Mouse (Mus musculus) kidney, postnatal 4 days (tissue): Measurements from ENCODE around the gene Poldip3.

Experiments
- DNase-seq, 2 experiments: peaks; one replicate each; pipeline ENCODE4 v3.0.0; 2021; ENCODE audit warnings: mixed read lengths in 2 of 2

Poldip3 gene

DNA sequence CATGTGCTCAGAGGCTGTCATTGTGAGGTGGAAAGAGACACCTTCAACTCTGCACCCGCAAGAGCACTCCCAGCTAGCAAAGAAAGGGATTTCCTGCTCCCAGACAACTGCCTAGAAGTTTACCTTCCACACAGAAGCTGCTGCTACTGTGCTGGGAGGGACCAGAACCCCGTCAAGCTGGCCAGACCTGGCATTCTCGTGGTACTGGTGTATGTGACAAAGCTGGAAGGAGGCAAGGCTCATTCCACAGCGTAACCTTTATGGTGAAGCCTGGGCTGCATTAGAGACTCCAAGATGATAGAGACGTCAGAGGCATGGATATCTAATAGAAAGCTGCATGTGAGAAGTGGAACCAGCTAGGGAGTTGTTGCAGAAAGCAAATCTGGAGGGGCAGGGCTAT, 24.6 kb downstream of the Poldip3 start:
- no peak for DNase-seq

DNA sequence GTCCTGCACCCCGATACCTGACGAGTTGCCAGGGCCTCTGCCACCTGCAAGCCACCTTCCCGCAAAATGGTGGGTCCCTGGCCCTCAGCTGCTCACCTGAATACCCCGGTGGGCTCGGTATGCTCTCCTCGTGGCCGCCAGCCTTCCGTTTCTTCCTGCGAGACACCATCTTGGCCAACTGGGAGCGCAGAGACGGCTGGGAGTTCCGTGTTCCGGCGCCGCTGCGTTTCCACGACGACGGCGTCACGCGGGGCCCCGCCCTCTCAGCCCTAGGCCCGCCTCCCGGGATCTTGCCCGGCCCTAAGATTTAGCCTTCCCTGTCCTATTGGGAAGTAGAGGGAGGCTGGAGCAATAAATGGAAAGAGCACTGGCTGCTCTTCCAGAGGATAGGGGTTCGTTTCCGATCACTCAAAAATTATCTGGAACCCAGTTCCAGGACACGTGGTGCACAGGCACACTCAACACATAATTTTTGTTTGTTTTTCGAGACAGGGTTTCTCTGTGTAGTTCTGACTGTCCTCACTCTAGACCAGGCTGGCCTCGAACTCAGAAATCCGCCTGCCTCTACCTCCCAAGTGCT, 26.5 kb downstream of the Poldip3 start, which contains the start of gene Rrp7a:
TSS of gene Rrp7a (minus strand) at position 236 of the 580 bp plus-strand sequence.
- peak; percentile 95 to 96 for DNase-seq

DNA sequence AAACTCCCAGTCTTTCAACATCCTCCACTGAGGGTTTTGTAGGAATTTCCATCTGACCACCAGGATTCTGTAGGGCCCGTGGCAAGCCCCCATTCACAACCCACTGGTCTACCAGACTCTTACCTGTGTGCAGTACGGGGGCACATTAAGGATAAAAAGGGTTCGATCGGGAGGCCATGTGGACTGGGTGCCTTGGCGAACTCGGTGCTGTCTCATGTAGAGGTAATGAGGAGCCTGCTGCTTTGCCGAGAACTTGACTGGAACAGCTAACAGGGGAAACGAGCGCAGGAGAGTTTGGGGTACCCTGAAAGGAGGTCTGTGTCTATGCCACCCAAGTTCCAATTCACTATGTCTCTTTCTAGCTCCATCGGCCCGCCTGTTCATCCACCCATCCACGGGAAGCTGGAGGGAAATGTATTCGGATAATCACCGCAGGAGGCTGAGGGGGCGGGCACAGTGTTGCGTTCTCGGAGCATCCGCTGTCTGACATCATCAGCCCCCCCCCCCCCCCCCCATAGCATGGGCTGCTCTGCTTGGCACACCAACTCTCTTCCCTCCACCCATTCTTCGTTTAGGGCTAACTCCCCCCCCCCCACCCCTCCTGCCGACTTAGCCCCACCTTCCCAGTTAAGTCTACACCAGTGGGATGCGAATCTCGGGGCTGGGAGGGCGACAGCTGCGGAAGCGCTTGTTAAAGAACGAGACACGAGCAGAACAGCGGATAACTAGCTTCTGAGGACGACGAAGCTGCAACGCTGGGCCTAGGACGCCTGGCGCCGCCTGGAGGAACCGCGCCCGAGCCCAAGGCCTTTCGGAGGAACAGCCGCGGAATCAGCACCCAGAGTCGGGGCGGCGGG, 27.2 kb downstream of the Poldip3 start:
- peak; percentile 62 to 74 for DNase-seq

DNA sequence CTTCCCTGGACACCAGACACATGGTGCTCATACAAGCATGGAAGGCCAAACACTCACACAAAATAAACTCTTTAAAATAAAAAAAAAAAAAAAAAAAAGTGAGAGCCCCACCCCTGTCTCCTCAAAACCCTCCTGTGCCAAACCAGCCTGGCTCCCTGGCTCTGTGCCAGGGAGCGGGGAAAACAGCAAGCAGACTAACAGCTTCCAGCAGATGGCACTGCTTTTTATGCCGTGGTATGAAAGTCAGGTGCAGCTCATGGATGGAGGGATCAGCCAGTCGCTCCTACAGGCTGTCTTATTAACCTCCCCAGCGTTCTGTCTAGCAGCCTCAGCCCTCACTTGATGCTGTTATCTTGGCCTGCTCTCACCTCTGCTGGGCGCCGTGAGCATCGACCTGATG, 30.8 kb downstream of the Poldip3 start:
- DNase-seq = peak; percentile 62 to 75

DNA sequence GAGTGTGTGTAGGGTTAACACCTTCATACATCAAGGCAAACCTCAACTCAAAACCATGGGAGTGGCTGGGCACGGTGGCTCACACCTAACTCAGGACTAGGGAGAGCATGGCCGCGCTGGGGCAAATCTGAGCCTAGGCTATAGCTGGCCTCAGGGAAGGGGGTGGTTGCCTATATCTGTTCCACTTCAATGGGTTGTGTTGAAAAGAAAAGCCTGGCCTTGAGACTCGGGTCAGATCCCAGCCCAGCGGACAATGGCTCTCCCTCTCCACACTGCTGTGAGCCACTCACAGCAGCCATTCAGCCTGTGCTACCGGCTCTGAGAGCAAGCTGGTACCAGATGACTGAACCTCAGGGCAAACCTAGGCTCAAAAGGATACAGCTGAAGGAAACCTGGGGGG, 34.1 kb downstream of the Poldip3 start:
- no peak for DNase-seq

DNA sequence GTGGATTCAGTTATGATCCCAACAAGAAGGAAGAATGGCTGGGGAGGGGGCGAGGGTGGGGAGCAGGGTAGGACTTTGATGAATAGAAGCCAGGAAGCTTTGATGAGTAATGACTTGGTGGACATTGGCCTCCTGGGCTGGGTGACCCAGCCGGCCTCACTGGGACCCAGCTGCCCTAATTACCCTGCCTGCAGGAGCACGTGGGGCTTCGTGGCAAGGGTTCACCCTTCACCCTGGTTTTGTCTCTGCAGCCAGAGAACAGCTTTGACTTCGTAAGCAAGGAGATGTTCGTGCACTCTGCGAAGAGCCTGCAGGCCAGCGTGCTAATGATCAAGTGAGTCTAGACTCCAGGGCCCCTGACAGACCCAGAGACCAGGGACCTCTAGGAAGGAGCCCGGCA, 35.1 kb downstream of the Poldip3 start:
- DNase-seq = no peak

DNA sequence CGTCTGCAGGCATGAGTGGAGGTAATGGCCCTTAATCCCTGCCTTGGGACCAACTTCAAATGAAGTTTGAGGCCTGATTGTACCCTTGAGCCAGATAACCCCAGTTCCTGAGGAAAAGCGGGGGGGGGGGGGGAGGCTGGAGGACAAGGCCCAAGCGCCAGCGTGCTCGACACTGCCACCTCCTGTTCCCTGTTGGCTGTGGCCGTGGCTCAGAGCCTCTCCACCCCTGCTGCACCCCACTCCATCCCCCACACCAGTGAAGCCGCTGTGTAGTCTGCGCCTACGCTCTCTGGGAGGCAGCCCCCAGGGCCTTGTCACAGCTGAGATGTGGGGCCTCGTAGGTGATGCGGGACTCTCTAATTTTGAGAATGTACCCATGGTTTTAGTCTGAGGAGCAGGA, 36.3 kb downstream of the Poldip3 start:
- DNase-seq = peak; percentile 89 to 90

DNA sequence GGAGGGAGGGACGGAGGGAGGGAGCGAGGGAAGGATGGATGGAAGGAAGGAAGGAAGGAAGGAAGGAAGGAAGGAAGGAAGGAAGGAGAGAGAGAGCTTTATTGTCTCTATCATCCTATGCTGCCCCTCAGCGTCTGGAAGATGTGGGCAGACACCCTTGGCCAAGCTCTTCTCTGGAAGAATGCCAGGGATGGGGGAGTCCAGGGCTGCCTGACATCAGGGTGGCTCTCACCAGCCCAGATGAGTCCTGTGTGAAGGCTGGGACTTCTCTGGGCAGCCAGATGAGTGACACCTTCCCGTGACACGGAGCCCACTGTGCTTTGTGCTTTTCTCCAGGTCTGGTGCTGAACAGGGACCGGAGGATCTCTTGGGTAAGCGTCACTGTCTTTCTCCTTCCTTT, 37.3 kb downstream of the Poldip3 start:
- no peak for DNase-seq

DNA sequence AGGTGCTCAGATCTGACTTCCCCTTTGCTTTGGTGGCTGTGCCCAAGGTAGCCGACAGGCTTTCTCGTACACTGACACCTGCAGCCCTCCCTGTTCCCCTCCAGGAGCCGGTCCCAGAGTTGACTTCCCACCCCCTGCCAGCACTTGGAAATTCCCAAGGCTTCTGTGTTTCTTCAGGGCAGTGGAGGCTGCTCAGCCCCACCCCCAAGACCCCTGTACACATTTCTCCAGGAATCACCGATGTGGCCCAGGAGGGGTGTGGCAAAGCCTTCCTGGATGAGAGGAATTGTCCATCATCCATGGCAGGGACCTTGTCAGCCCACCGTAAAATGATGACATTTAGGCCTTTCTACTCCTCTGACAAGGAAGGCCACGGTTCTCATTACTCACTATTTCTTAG, 37.9 kb downstream of the Poldip3 start:
- no peak for DNase-seq

DNA sequence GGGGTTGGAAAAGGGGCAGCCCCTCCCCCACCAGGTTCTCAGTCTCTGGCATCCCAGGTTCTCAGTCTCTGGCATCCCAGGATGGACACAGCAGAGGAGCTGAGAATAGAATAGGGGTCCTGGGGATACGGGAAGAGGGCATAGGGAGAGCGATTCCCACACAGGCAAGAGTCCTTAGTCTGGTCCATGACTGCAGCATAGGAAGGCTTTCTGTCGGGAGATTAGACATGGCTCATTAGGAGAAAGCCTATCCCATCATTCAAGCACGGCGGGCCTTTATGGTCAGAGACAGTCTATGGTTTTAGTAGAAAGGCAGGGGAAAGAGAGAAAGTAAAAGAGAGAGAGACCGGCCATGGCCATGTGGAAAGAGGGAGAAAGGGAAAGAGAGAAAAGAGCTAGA, 41.4 kb downstream of the Poldip3 start:
- no peak for DNase-seq

DNA sequence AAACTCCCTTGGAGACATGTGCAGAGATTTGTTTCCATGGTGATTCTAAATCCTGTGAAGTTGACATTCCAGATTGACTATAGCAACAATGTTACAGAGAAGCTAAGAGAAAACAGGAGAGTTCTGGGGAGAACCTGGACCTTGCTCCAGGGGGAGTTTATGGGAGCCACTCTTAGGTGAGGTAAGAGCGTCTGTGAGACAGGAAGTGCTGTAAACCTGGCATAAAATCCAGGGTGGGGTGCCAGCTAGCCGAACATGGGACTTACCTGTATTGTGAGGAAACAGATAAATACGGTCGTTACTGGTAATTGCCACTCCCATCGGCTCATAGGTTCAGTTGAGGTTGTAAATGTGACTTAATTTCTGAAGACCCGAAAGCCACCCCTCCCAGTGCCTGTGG, 42.8 kb downstream of the Poldip3 start:
- no peak for DNase-seq

DNA sequence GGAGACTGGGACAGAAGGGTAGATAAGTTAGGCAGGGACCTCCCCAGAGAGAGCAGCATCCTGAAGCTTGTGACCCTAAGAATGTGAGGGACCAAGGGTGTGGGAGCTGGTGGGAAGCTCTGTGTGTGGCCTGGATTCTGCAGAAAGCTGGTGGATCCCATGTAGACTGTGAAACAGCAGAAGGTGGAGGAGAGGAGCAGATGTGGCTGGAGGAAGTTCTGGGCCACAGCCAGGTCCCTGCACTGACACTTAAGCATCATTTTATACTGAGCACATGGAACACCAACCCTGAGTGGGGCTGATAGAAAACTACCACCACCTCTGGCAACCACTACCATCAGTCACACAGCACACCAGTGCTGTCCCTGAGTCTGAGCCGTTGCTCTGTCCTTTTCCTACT, 46.1 kb downstream of the Poldip3 start:
- DNase-seq = no peak

DNA sequence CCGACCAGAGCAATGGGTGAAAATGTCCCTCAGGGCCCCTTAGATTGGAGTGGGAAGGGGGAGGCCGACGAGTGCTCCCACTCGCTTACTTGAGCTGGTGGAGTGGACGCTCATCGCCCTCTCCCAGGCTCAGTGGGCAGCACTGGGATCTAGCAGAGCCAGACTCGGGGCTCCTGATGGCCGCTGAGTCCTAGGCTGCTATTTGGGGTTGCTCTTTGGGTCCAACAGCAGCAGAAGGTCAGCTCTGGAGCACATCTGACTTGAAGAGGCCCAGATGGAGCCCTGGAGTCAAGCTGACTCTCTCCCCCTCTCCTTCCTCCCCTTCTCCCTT, 48.9 kb downstream of the Poldip3 start:
- DNase-seq = no peak

DNA sequence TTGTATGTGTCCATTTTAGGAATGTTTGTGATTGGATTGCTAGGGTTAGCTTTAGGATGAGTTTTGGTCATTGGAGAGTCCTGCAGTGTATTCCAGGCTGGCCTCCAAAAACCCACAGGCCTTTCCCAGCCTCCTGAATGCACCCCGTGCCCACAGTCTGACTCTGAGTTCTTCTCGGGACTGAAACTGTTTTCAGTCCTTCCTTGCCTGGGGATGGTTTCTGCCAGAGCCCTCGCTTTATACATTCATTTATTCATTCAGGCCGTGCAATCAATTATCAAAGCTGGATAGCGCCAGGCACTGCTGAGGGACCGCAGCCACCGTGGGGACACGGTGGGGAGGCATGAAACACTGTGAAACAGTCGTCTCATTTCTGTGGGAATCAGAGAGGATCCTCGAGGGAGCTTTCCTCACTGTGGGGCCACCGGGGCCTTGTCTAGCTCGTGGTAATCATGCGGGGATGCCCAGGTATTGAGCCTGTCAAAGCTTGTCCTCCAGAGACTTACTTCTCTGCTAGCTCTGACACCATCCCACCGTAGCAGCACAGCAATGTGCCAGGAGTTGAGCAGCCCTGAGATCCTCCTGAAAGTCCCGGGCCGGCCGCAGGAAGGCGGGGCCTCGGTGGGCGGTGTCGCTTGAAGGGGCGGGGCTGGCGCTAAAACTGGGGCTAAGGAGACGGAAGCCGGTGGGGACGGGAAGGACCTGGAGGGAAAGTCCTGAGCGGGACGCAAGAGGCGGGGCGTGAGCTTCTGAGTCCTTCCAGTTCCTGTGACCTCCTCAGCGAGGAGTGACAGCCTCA, 49.5 kb downstream of the Poldip3 start:
- peak; percentile 97 for DNase-seq

DNA sequence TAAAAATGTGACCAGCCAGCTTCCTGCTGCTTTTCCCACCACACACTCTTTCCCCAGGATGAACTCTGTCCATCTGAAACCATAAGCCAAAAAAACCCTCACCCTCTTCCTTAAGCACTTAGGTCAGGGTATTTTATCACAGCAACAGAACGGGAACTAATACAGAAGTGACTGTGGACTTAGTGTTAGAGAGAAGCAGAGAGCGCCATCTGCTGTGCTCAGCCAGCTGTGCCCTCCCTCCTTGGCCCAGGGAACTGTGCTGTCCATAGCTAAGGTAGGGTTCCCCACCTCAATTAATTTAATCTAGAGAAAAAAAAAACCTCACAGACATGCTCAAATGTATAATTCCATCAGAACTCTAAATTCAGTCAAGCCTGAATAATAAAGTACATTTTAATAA, 53.2 kb downstream of the Poldip3 start:
- DNase-seq = peak; percentile 50 to 57

DNA sequence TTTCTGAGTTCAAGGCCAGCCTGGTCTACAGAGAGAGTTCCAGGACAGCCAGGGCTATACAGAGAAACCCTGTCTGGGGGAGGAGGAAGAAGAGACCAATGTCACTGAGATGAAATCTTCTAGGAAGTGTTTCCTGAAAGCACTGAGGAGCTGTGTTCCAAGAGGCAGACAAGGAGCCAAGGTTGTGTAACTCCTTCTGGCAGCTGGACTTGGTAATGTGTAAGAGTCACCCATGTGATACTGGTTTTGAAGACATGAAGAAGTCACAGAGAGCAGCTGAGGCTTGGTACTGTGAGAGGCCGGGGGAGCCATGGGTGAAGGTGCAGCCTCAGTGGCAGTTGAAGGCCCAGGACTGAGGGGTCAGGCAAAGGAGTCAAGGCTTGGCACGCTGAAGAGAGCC, 55.5 kb downstream of the Poldip3 start:
- DNase-seq = no peak

DNA sequence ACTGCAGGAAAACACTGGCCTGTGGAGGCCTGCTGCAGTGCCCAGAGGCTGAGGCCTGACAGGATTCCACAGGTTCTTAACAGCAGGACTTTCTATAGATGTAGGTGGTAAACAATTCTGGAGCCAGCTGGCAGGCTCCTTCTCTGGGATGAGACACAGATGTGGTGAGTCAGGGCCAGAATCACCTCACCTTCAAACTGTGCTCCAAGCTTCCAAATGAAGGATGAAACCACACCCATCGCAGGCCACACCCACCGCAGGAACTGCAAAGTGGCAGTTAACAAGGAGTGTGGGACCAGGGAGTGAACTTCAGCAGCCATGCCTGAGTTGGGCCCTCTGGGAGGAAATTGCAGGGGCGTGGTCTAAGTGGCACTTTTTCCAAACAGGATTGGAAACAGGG, 58.3 kb downstream of the Poldip3 start:
- DNase-seq = no peak

DNA sequence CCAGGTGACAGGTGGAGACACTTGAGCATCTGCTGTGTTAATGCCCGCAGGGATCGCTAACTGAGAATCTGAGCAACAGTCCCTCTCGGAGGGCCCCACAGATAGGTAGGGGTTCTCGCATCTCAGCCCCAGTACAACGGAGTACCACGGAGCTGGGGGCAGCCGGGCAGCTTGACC, 59.9 kb downstream of the Poldip3 start, which contains the start of gene Serhl:
TSS of gene Serhl (plus strand) at position 78 of the 177 bp plus-strand sequence.
- no peak for DNase-seq

DNA sequence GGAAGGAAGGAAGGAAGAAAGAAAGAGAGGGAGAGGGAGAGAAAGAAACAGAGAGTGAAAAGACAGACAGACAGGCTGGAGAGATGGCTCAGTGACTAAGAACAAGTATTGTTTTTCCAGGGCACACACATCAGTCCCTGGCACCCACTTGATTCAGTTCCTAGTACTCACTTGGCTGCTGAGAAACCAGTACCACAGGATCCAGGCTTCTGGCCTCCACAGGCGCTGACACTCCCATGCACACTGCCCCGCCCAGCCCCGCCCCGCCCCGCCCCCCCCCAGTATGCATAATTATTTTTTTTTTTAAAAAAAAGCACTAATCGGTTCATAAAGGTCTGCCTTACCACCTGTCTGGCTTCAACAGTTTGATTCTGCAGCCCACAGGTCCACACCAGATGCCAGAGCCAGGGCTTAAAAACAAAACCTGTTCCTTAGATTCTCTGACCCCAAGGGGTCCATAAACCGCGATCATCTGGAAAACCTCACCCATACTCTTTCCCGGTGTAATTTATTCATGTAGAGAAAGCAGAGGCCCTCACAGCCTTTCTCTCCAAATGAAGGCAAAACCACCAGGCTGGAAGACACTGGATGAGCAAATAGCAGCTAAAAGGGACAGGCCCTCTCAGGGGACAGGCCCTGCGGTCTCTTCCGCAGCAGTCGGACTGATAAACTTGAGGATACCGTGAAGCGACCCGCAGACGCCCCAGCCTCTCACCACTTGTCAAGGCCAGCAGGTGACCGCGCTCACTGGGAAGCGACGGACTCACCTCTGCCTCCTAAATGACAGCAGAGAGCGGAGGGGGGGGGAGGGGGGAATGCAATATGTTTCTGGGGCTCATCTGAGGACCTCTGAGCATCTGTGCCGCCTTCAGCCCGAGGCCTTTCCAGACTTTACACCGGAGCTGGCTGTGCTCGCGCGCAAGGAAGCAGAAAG, 60.4 kb downstream of the Poldip3 start:
- DNase-seq = no peak

DNA sequence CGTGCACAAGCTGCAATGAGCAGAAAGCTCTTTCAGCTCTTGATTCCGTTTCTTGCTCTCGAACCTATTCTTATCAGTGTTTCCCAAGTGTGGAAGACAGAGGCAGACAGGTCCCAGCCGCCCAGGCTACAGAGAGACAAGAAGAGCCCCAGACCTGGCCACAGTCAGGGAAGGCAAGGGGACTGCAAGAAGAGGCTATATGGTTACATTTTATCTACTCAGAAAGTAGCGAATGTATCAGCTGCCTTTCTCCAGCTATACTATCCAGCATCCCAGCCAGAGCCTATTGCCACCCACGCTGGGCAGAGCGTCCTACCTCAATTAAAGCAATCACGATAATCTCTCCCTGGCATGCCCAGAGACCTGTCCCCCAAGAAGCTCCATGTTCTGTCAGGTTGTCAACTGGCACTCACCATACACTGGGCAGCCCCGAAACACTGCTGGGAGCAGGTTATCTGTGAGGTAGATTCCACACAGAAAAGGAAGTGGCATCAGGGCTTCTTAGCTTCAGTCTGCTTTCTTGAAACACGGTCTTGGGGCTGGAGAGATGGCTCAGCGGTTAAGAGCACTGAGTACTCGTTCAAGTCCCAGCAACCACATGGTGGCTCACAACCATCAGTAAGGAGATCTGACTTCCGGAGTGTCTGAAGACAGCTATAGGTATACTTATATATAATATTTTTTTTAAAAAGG, 62.4 kb downstream of the Poldip3 start:
- DNase-seq = no peak

DNA sequence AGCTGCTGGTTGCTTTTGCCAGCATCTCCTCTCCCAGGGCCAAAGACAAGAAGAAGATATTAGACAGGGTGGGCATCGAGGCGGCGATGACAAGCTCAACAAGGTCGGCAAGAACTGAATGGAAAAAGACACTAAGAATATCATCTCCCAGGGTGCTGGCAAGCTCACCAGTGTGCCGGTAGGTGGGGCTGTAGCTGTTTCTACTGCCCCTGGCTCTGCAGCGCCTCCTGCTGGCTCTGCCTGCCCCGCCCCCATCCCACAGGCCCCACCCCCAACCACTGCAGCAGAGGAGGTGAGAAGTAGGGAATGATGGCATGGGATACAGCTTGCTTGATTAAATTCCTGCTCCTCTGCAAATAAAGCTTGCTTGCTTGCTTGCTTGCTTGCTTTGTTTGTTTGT, 63.3 kb downstream of the Poldip3 start:
- DNase-seq = peak; percentile 75 to 79

DNA sequence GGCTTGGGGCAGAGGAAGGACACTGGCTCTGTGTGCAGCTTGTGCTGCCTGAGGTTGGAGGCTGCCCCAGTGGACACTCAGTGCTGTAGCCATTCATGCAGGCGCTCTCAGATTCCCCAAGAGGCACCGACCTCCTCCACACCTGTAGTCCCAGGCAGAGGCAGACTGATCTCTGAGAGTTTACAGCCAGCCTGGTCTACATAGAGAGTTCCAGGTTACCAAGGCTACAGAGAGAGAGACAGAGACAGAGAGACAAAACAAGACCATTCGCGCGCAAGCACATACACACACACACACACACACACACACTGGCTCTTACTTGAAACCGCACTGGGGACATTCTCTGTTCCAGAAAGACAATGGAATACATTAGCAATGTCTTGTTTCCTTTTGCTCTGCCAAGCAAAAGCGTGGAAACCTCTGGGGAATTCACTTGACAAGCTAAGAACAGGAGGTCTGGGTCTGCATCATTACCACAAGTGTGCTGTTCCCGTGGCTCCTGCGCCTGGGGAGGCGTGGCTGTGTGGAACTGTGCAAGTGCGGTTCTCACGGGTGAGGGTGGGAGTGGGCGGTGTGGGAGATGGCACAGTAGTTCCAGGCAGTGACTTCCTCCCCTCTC, 65.1 kb downstream of the Poldip3 start:
- DNase-seq = peak; percentile 47 to 63
